Mouse (Mus musculus): ENCODE results near the gene Tmem160. TPM values are rescaled to one million over a fixed set of nuclear protein-coding genes. Genes with fewer than 3 reads are reported as not detected.

The Tmem160 gene
- total RNA-seq, 2 experiments from 2014 or later, result 59.4 to 72.5 TPM

- Histone ChIP-seq H3K4me3 (no peak overlapping the region), H3K27ac (no peak overlapping the region)
- TF ChIP-seq CTCF (conservative IDR thresholded peaks at IDR 0.05), result no peak
- DNase-seq (ENCODE audit: low spot score in 2 of 2), result no peak
These were observed 8.0 kb downstream of the Tmem160 start for GRCm38 (mm10) chr7:16460566-16460965.

- DNase-seq (ENCODE audit: low spot score in 2 of 2), result no peak
- Histone ChIP-seq H3K4me3 (no peak overlapping the region), H3K27ac (no peak overlapping the region)
- TF ChIP-seq CTCF (conservative IDR thresholded peaks at IDR 0.05), result no peak
These were observed 8.6 kb downstream of the Tmem160 start for GRCm38 (mm10) chr7:16461151-16461550.

- no peak for DNase-seq (ENCODE audit: low spot score in 2 of 2)
- Histone ChIP-seq H3K4me3 (no peak overlapping the region), H3K27ac (no peak overlapping the region)
- TF ChIP-seq CTCF (conservative IDR thresholded peaks at IDR 0.05), result no peak
These were observed 9.1 kb downstream of the Tmem160 start for GRCm38 (mm10) chr7:16461705-16462104.

GRCm38 (mm10) chr7:16463214-16463613 is 10.6 kb downstream of the Tmem160 start:
- TF ChIP-seq CTCF (conservative IDR thresholded peaks at IDR 0.05), result peak; percentile 91
- H3K4me3 ChIP-seq, result no peak overlapping the region
- DNase-seq (ENCODE audit: low spot score in 2 of 2), result peak; percentile 61 to 85
- H3K27ac ChIP-seq, result no peak overlapping the region

- TF ChIP-seq CTCF (conservative IDR thresholded peaks at IDR 0.05), result peak; percentile 96
- no peak overlapping the region for H3K4me3 ChIP-seq
- DNase-seq (ENCODE audit: low spot score in 2 of 2), result peak; percentile 31 to 70
- H3K27ac ChIP-seq, result no peak overlapping the region
These were observed 12.6 kb downstream of the Tmem160 start for GRCm38 (mm10) chr7:16465160-16465559.

- no peak overlapping the region for H3K27ac ChIP-seq
- H3K4me3 ChIP-seq, result no peak overlapping the region
- DNase-seq (ENCODE audit: low spot score in 2 of 2), result no peak
- no peak for TF ChIP-seq CTCF (conservative IDR thresholded peaks at IDR 0.05)
These were observed 13.0 kb downstream of the Tmem160 start for GRCm38 (mm10) chr7:16465568-16465967.

- DNase-seq (ENCODE audit: low spot score in 2 of 2), result no peak
- H3K27ac ChIP-seq, result no peak overlapping the region
- no peak overlapping the region for H3K4me3 ChIP-seq
- TF ChIP-seq CTCF (conservative IDR thresholded peaks at IDR 0.05), result peak; percentile 69
These were observed 14.0 kb downstream of the Tmem160 start for GRCm38 (mm10) chr7:16466565-16466964.

- DNase-seq (ENCODE audit: low spot score in 2 of 2), result no peak
- Histone ChIP-seq H3K27ac (no peak overlapping the region), H3K4me3 (no peak overlapping the region)
- no peak for TF ChIP-seq CTCF (conservative IDR thresholded peaks at IDR 0.05)
These were observed 15.5 kb downstream of the Tmem160 start for GRCm38 (mm10) chr7:16468115-16468514.

- TF ChIP-seq CTCF (conservative IDR thresholded peaks at IDR 0.05), result peak; percentile 69
- Histone ChIP-seq H3K4me3 (no peak overlapping the region), H3K27ac (no peak overlapping the region)
- DNase-seq (ENCODE audit: low spot score in 2 of 2), result no peak
These were observed 19.0 kb downstream of the Tmem160 start for GRCm38 (mm10) chr7:16471549-16471948.

GRCm38 (mm10) chr7:16472116-16472709 is 19.6 kb downstream of the Tmem160 start:
- no peak for TF ChIP-seq CTCF (conservative IDR thresholded peaks at IDR 0.05)
- no peak for DNase-seq (ENCODE audit: low spot score in 2 of 2)
- H3K4me3 ChIP-seq, result no peak overlapping the region
- H3K27ac ChIP-seq, result no peak overlapping the region

- no peak overlapping the region for H3K4me3 ChIP-seq
- DNase-seq (ENCODE audit: low spot score in 2 of 2), result no peak
- no peak overlapping the region for H3K27ac ChIP-seq
- TF ChIP-seq CTCF (conservative IDR thresholded peaks at IDR 0.05), result no peak
These were observed 21.3 kb downstream of the Tmem160 start for GRCm38 (mm10) chr7:16473847-16474246.

GRCm38 (mm10) chr7:16474445-16474844 is 21.9 kb downstream of the Tmem160 start:
- Histone ChIP-seq H3K27ac (no peak overlapping the region), H3K4me3 (peak overlapping the region; percentile 23; the same call in 1 of the 2 replicates)
- no peak for TF ChIP-seq CTCF (conservative IDR thresholded peaks at IDR 0.05)
- DNase-seq (ENCODE audit: low spot score in 2 of 2), result no peak

GRCm38 (mm10) chr7:16475321-16475720 is 22.7 kb downstream of the Tmem160 start:
- peak overlapping the region; percentile 18; the same call in 1 of the 2 replicates for H3K4me3 ChIP-seq
- no peak for DNase-seq (ENCODE audit: low spot score in 2 of 2)

More at GRCm38 (mm10) chr7:16475321-16475720, 22.7 kb downstream of the Tmem160 start:
- TF ChIP-seq CTCF (conservative IDR thresholded peaks at IDR 0.05), result no peak
- H3K27ac ChIP-seq, result no peak overlapping the region

Measured in layer of hippocampus, adult 2 months (tissue).